Mouse (Mus musculus): ENCODE data around the gene Akap2. TPM values are rescaled to one million over a fixed set of nuclear protein-coding genes. Genes with fewer than 3 reads are reported as not detected.

Gene Akap2
- total RNA-seq, 2 experiments from 2014 or later, result 21.0 to 27.5 TPM

DNA sequence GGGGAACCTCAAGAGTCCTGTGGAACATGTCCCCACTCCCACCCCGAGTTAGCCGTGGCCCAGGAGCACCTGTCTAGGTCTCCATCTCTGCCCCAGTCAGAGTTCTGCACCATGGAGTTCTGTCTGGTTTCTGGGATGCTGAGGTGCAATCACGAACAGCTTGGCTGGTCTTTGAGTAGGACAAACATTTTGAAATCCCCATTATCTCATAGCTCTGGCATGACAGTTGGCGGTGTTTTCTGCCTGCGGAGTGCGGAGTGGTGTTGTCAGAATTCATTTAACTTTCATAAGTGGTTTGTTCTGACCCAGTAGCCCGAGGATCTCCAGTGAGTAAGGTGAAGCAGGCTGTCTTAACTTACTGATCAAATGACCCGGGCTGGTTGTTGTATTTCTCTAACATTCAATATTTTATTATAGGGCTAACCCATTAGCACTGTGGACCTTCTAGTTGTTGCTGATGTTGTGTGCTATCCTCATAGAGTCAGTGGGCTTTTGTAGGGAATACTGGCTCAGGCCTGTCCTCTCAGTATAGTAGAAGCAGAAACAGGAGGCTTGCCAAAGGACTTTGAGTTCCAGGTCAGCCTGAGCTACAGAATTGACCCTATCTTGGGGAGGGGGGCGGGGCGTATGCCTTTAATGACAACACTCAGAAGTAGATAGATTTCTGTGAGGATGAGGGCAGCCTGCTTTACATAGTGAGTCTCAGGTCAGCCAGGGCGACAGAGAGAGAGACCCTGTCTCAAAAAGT is 66.6 kb downstream of the Akap2 start:
- DNase-seq, result no peak
- intact Hi-C loops (cut with DNase I), result loop anchor here (10.0 kb wide), 1 partner anchor 109 kb away; no protein-coding TSS in a partner anchor

DNA sequence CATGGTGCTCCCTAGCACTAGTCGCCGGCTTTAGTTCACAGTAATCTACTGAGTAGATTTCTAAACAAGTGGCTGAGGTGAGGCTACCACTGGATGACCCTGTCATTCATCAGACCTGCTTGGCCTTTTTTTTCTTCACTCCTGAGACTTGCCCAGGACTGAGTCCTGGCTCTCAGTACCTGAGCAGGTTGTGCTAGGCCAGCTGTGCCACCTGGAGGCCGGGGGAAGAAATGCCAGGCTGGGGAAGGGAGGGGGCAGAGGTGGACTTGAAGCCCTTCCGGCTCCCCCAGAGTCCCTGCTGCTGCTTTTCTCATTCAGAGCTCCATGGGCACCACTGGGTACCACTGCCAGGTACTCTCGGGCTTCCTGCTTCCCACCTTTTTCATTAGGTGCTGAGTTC is 71.3 kb downstream of the Akap2 start:
- intact Hi-C loops (cut with DNase I), result loop anchor here (10.0 kb wide), 1 partner anchor 114 kb away; no protein-coding TSS in a partner anchor
- no peak for DNase-seq

DNA sequence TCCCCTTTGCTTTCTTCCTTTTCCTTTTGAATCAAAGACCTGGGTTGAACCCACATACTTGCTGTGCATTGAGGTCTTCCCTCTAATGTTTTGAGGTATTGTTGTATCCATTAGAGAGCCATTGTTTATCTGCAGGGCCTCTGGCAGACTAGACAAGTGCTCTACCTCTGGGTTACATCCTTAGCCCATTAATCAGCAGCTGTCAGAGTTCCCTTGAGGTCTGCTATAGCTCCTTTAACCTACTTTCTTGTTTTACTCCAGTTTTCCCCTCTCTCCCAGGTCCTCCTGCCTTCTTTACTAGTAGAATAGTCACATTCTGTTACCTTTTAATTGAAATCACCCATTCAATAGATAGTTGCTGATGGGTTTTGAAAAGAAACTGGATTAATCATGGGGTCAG is 71.7 kb downstream of the Akap2 start:
- DNase-seq, result no peak
- intact Hi-C loops (cut with DNase I), result loop anchor here (10.0 kb wide), 1 partner anchor 114 kb away; no protein-coding TSS in a partner anchor

DNA sequence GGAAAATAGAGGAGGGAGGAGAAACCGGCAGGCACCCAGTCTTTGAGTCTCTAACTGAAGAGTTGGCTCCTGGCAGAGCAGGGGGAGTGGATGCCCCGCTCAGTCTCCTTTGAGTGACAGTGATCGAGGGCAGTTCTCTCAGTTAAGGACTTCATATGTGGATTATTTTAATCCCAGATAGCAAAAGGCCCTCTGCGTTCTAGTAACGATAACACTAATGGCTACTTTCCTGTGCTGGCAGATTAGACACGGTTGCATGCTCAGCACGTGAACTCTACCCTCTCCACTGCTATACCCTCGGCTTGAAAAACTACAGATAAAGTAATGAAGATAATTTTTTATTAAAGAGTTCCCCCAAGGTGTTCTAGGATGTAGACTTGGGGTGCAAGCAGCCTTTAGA is 76.5 kb downstream of the Akap2 start:
- intact Hi-C loops (cut with DNase I), result no loop called here

GRCm38 (mm10) chr4:57794547-57794946 is 77.1 kb downstream of the Akap2 start:
- intact Hi-C loops (cut with DNase I), result no loop called here
- no peak for DNase-seq

More for the DNA sequence above, 76.5 kb downstream of the Akap2 start:
- DNase-seq, result no peak

- DNase-seq, result no peak
- intact Hi-C loops (cut with DNase I), result no loop called here
These were observed 80.3 kb downstream of the Akap2 start for GRCm38 (mm10) chr4:57797548-57798285.

GRCm38 (mm10) chr4:57798286-57799018 is 81.0 kb downstream of the Akap2 start:
- DNase-seq, result no peak
- intact Hi-C loops (cut with DNase I), result no loop called here

- intact Hi-C loops (cut with DNase I), result no loop called here
- DNase-seq, result no peak
These were observed 81.8 kb downstream of the Akap2 start for GRCm38 (mm10) chr4:57799297-57799696.

DNA sequence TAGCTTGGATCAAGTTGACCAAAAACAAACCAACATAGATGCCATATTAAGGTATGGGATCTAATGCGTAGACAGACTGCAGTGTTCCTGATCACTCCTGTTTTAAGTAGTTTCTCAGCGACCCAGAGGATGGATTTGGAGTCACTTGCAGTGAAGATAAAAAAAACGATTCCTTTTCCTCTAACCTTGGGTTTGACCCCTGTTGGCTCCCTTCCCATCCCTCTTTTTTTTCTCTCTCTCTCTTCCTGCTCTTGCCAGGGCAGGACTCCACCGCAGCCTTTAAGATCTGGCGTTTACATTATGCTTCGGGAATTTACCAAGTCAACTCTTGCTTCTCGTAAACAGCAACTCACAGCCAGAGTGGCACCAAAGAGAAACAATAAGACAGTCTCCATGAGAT is 83.8 kb downstream of the Akap2 start:
- intact Hi-C loops (cut with DNase I), result no loop called here
- no peak for DNase-seq

DNA sequence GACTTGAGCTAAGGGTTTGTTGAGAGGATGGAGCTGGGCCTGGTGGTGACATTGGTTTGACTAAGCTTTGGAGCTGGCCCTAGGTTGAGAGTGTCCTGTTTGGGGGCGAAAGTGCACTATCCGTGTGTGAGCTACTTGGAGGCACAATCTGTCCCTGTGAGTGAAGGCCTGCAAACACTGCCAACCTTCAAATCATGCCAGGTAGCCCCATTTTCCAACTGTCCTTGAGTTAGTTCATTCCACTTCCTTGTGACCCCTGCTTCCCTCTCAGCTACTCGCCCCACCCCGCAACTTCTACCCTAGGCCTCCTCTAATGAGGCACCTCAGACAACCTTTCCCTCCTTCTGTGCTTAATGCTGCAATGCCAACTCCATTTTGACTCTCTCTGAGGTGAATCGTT is 84.5 kb downstream of the Akap2 start:
- intact Hi-C loops (cut with DNase I), result no loop called here
- no peak for DNase-seq

DNA sequence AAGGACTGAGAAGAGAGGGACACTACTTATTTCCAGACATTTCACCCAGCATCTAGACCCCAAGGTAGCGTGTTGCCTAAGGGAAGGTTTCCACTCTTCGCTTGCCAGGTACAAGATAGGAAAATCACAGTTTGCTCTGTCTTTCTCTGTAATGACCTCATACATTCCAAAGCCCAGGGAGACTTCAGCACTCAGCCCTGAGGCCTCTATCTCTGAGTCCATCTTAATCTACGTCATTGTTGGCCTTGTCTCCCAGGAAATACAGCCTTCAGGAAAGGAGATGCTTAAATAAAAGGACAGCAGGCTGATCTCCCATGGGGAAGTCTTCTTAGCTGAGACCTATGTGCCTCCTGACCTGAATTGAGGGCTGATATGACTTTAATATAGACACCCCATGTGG is 85.0 kb downstream of the Akap2 start:
- no peak for DNase-seq
- intact Hi-C loops (cut with DNase I), result no loop called here

GRCm38 (mm10) chr4:57804902-57805301 is 87.4 kb downstream of the Akap2 start:
- intact Hi-C loops (cut with DNase I), result no loop called here
- no peak for DNase-seq

- intact Hi-C loops (cut with DNase I), result no loop called here
These were observed 92.0 kb downstream of the Akap2 start for GRCm38 (mm10) chr4:57809449-57809848.

GRCm38 (mm10) chr4:57812075-57812474 is 94.6 kb downstream of the Akap2 start:
- intact Hi-C loops (cut with DNase I), result no loop called here
- no peak for DNase-seq

More at GRCm38 (mm10) chr4:57809449-57809848, 92.0 kb downstream of the Akap2 start:
- DNase-seq, result no peak

DNA sequence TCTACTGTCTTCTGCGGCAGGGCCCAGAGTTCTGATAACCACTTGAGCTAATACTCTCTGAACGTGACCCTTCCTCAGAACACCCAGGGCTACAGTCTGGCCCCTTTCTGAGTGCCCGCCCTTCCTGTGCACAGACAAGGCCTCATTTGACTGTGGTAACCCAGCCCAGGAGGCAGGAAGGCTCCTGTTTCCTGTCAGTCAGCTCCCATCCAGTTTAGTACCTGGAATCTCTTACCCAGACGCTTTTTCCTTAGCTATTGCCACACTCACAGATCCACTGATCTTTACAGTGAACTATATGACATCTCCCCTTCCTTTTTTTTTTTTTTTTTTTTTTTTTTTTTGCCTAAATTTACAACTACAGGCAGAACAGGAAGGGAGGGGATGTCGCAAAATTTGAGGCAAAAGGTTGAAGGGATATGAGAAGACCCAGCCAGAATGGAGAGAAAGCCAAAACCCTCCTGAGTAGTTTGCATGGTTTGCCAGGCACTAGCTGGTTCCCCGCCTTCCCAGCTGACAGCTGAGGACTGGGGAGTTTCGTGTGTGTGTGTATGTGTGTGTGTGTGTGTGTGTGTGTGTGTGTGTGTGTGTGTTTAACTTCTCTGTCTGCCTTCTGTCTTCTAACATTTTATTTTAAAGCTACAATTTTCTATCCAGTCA is 95.6 kb downstream of the Akap2 start:
- intact Hi-C loops (cut with DNase I), result no loop called here
- DNase-seq, result peak; percentile 56

DNA sequence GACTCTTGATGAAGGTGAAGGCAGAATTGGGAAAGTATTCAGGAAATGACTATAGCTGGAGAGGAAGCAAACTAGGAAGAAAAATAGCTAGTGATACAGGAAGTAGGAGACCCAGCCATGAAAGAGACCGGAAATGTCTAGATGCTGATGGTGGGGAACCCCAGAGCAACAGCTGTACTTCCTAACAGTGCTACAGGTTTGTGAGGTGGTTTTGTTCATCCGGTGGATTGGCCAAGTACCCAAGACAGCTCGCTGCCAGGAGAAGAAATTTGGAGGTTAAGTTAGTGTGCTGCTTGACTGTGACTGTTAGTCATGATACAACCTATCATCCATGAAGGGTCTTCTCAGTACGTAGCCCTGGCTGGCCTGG is 96.1 kb downstream of the Akap2 start:
- no peak for DNase-seq
- intact Hi-C loops (cut with DNase I), result no loop called here

GRCm38 (mm10) chr4:57815355-57815754 is 97.9 kb downstream of the Akap2 start:
- DNase-seq, result no peak
- intact Hi-C loops (cut with DNase I), result no loop called here

- intact Hi-C loops (cut with DNase I), result no loop called here
- DNase-seq, result no peak
These were observed 98.7 kb downstream of the Akap2 start for GRCm38 (mm10) chr4:57816146-57816545.

GRCm38 (mm10) chr4:57820839-57821374 is 103.5 kb downstream of the Akap2 start:
- no peak for DNase-seq
- intact Hi-C loops (cut with DNase I), result no loop called here

DNA sequence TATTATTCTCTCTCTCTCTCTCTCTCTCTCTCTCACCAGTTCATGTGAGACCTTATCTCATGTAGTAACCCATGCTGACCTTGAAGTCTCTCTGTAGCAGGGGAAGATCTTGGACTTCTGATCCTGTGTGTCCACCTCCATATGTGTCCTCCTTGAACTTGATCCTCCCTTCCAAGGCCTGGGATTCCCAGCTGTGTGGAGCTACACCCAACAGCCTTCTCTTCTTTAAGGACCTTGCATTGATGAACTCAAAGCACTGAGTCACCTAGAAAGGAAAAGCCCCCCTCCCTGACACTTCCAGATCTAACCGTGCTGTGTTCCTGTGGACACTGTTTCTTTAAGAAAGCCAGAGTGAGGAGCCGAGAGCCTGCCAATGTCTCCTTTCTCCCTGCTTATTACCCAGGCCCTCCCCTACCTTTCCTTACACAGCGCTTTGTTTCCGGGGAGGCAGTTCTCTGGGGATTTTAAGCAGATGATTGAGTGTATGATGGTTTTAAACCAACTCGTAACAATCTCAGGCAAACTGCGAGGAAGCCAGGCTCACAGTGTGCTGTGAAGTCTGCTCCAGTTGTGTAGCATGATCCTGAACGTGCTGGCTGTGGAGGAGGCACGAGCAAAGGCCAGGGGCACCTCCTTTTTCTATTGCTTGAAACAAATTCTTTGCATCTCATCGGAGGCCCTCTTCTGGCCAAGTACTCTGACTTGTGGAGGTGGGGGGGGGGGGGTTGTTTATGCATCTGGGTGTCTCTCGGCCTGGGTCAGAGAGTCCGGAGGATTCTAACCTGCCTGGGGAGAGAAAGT is 104.3 kb downstream of the Akap2 start:
- intact Hi-C loops (cut with DNase I), result no loop called here
- DNase-seq, result no peak

Measured in left cerebral cortex, postnatal 4 days (tissue).